Mouse (Mus musculus): Measurements from ENCODE around the gene Apoa1. TPM values are rescaled to one million over a fixed set of nuclear protein-coding genes. Genes with fewer than 3 reads are reported as not detected.

Gene Apoa1
- polyA plus RNA-seq, 1 experiment from 2014 or later = 67.5 TPM

DNA sequence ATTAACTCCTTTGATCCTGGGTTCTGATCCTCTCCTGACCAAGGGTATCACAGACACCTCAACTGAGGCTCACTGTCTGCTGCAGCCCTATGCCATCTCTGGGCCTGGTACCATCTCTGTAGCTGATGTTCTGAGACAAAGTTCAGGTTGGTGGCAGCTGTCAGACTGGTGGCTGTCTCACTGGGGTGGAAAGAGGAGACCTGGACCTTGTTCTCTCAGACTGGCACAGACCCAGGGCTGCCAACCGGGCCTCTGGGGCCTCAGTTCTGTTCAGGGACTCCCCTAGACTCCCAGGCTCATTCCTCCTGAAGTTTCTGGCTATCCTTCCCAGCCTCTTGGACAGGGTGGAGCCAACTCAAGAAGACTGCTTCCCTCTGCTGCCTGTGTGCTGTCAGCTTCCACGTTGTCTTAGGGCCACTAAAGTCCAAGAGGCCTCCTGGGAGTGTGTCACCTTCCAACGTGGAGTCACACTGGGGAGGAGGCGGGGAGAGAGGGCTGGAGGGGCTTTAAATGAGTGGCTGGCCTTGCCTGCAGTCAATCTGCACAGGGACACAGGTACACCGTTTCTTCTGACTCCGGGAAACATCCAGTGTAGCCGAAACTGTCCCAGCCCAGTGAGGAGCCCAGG lies 12.3 kb downstream of the Apoa1 start, which contains the start of gene Apoa4:
Gene Apoa4, plus strand, starts transcription at position 171 of the 628 bp plus-strand sequence.
- H3K36me3 ChIP-seq = no peaks in the 10 kb centered on the region
- no peak within 1 kb of the TSS for H3K4me2 ChIP-seq
- H3K4me1 ChIP-seq = no peaks in the 10 kb centered on the region
- WGBS = 58% methylated on average over 7 of the region's 7 CpGs
- ATAC-seq (replicated peaks; ENCODE audit: low FRiP score) = no peak
- no peak within 1 kb of the TSS for H3K9ac ChIP-seq
- no peaks in the 10 kb centered on the region for H3K27me3 ChIP-seq
- no peak within 1 kb of the TSS for H3K27ac ChIP-seq
- H3K4me3 ChIP-seq (replicated peaks) = no peak within 1 kb of the TSS
- H3K9me3 ChIP-seq (replicated peaks) = no peaks in the 10 kb centered on the region

DNA sequence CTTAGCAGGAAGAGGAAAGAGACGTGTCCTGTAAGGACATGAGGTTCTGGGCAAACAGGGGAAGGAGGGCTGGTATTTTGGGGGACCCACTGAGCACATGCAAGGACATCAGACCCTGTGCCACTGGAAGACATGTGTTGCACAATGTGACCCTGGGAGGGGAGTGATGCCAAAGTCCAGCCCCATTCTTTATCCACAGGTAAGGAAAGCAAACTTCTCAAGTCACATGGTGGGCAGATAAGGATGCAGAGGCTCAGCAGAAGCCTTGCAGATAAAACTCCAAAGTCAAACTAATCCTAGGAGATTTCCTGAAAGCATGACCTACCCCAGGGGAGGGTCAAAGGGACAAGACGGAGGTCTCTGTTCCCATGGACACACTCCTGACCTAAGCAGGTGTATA lies 13.4 kb downstream of the Apoa1 start:
- H3K36me3 ChIP-seq = no peaks in the 10 kb centered on the region
- ATAC-seq (replicated peaks; ENCODE audit: low FRiP score) = no peak
- H3K27ac ChIP-seq = no peak overlapping the region
- WGBS = 81% methylated on average over 2 of the region's 2 CpGs
- no peak overlapping the region for H3K9ac ChIP-seq
- no peaks in the 10 kb centered on the region for H3K27me3 ChIP-seq
- H3K9me3 ChIP-seq (replicated peaks) = no peaks in the 10 kb centered on the region
- H3K4me3 ChIP-seq (replicated peaks) = no peak overlapping the region
- H3K4me1 ChIP-seq = no peaks in the 10 kb centered on the region
- no peak overlapping the region for H3K4me2 ChIP-seq

DNA sequence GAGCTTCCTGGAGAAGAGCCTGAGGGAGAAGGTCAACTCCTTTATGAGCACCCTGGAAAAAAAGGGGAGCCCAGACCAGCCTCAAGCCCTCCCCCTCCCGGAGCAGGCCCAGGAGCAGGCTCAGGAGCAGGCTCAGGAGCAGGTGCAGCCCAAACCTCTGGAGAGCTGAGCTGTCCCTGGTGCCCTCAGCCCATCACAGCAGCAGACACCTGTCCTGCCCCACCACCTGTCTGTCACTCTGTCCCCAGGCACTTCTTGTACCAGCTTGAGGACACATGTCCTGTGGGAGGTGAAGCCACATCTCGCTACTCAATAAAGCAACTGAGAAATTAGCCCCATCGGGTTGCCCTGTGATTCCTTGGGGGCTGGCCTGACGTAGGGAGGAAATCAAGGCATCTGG lies 14.7 kb downstream of the Apoa1 start:
- H3K9ac ChIP-seq = no peak overlapping the region
- H3K9me3 ChIP-seq (replicated peaks) = no peaks in the 10 kb centered on the region
- no peaks in the 10 kb centered on the region for H3K4me1 ChIP-seq
- ATAC-seq (replicated peaks; ENCODE audit: low FRiP score) = no peak
- 52% methylated on average over 4 of the region's 4 CpGs for WGBS
- H3K27me3 ChIP-seq = no peaks in the 10 kb centered on the region
- no peak overlapping the region for H3K4me2 ChIP-seq
- H3K4me3 ChIP-seq (replicated peaks) = no peak overlapping the region
- no peak overlapping the region for H3K27ac ChIP-seq
- no peaks in the 10 kb centered on the region for H3K36me3 ChIP-seq

DNA sequence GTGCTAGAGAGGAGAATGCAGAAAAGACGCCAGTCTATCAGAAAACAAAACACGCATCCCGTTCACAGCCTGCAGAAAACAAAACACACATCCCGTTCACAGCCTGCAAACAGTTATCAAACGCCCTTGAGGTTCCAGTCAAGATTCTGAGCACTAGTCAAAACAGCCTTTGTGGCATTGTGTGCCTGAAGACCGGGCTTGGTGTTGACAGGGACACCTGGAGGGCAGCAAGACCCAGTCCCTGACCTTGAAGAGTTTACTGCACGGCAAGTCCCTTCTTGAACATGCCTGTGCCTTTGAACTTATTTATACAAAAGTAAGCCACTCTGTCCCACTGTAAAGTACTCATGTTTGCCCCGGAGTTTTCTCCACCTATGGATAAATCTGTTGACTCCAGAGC lies 15.2 kb downstream of the Apoa1 start:
- Histone ChIP-seq H3K27ac (no peak overlapping the region), H3K4me2 (no peak overlapping the region), H3K27me3 (no peaks in the 10 kb centered on the region), H3K9me3 (replicated peaks) (no peaks in the 10 kb centered on the region), H3K4me3 (replicated peaks) (no peak overlapping the region), H3K36me3 (no peaks in the 10 kb centered on the region), H3K4me1 (no peaks in the 10 kb centered on the region), H3K9ac (no peak overlapping the region)
- ATAC-seq (replicated peaks; ENCODE audit: low FRiP score) = no peak
- WGBS = 55% methylated on average over 8 of the region's 8 CpGs

DNA sequence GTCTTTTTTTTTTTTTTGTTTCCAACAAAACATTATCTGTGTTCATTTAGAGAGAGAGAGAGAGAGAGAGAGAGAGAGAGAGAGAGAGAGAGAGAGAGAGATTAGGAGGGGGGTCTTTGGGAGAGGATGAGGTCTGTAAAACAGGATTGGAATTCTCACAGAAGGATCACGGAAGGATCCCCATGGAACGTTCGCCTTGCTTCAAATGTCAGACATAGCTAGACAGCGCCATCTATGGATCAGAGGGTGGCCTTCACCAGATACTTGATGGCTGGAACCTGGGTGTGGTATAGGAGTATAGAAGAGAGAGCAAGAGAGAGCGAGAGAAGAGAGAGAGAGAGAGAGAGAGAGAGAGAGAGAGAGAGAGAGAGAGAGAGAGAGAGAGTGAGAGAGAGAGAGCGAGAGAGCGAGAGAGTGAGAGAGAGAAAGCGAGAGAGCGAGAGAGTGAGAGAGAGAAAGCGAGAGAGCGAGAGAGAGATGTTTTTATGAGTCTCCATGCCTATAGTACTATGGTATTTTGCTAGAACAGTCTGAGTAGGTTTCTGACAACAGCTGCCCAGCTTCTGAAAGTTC lies 18.5 kb downstream of the Apoa1 start:
- ATAC-seq (replicated peaks; ENCODE audit: low FRiP score) = no peak
- H3K4me3 ChIP-seq (replicated peaks) = no peak overlapping the region
- 20% methylated on average over 11 of the region's 11 CpGs for WGBS
- no peaks in the 10 kb centered on the region for H3K36me3 ChIP-seq
- H3K9ac ChIP-seq = no peak overlapping the region
- H3K27ac ChIP-seq = no peak overlapping the region
- no peaks in the 10 kb centered on the region for H3K27me3 ChIP-seq
- H3K4me2 ChIP-seq = peak overlapping the region; percentile 33; the same call in 1 of the 2 replicates
- H3K4me1 ChIP-seq = no peaks in the 10 kb centered on the region
- no peaks in the 10 kb centered on the region for H3K9me3 ChIP-seq (replicated peaks)

DNA sequence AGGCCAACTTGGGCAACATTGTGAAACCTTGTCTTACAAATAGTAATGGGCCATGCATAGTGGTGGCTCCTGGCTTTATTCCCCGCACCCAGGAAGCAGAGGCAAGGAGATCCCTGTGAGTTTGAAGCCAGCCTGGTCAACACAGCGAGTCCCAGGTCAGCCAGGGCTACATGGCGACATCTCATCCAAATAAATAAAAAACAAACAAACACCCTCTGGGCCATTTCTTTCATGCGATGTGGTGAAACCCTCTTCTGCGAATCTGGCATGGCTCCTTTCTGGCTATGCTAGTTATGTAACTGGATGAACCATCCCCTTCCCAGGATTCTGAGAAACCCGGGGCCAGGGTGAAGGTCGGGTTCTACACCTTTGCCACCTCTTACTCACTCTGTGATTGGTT lies 27.8 kb downstream of the Apoa1 start:
- Histone ChIP-seq H3K9me3 (replicated peaks) (no peaks in the 10 kb centered on the region), H3K27me3 (no peaks in the 10 kb centered on the region), H3K4me3 (replicated peaks) (no peak overlapping the region), H3K27ac (no peak overlapping the region), H3K4me1 (no peaks in the 10 kb centered on the region), H3K9ac (no peak overlapping the region), H3K36me3 (no peaks in the 10 kb centered on the region), H3K4me2 (no peak overlapping the region)
- WGBS = 87% methylated on average over 7 of the region's 7 CpGs
- ATAC-seq (replicated peaks; ENCODE audit: low FRiP score) = no peak

DNA sequence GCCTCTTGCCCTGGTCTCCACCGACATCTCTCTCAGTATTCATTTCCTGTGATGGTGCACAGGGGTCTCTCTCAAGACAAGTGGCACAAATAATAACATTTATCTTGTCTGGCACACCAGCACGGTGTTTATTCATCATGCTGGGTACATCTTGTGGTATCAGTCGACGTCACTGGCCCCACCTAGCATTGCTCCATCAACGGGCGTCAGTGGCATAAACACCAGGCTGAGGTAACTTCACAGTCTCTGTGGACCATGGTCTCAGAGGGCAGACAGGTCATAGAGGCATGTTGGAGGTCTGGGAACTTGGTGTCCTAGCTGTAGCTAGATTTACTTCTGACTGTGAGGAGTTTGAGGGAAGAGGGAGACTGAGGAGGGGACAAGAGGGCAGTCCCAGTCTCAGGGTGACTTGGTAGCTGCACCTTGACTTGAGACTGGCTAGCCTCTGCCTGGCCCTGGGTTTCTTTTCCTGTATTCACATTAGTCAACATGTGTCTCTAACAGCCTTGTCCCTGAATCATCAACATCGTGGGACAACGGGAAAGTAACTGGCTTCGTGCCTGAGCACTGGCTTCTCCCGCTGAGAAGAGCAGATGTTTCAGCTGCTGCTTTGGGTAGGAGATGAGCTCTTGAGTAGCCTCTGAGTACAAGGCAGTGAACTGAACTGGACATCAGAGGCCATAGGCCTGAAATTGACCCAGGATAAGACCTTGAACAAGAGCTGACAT lies 28.4 kb downstream of the Apoa1 start:
- H3K27ac ChIP-seq = no peak overlapping the region
- no peak overlapping the region for H3K9ac ChIP-seq
- H3K36me3 ChIP-seq = no peaks in the 10 kb centered on the region
- WGBS = 91% methylated on average over 10 of the region's 10 CpGs
- H3K27me3 ChIP-seq = no peaks in the 10 kb centered on the region
- no peak overlapping the region for H3K4me2 ChIP-seq
- no peak for ATAC-seq (replicated peaks; ENCODE audit: low FRiP score)
- no peaks in the 10 kb centered on the region for H3K9me3 ChIP-seq (replicated peaks)
- no peaks in the 10 kb centered on the region for H3K4me1 ChIP-seq
- H3K4me3 ChIP-seq (replicated peaks) = no peak overlapping the region

DNA sequence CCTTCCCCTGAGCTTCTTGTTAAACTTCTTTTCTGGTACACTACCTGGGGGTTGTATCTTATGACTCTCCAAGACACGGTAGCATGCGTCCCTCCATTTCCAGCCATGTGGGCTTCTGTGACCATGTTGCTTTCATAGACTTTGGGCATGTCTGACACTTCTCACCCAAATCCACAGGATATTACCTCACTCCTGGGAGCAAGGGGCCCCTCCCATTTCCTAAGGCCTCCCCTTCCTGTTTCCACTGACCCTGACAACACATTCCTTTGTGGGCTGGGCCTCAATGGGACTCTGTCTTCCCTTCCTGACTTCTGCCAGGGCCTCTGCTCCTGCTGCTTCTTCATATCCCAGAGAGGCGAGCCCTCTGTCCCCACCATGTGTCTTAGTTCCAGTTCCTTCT lies 29.2 kb downstream of the Apoa1 start:
- Histone ChIP-seq H3K4me1 (no peaks in the 10 kb centered on the region), H3K27me3 (no peaks in the 10 kb centered on the region), H3K9me3 (replicated peaks) (no peaks in the 10 kb centered on the region), H3K4me3 (replicated peaks) (no peak overlapping the region), H3K4me2 (no peak overlapping the region), H3K27ac (peak overlapping the region; percentile 34; the same call in 1 of the 2 replicates), H3K36me3 (no peaks in the 10 kb centered on the region), H3K9ac (no peak overlapping the region)
- 81% methylated on average over 3 of the region's 3 CpGs for WGBS
- no peak for ATAC-seq (replicated peaks; ENCODE audit: low FRiP score)

DNA sequence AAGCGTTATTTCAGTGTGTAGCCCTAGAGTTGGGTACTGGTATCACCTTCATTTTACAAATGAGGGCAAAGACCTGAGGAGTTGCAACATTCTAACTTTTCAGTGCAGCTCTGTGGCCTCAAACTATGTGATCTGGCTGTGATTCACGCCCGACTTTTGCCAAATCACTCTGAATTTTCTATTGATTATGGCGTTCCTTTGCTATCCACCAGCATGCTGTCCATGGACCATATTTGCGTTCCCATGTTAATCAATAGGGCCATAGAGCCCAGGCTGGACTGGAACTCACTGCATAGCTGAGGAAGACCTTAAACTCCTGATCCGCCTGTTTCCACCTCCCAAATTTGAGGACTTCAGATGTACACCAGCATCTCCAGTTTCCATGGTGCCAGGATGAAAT lies 30.7 kb downstream of the Apoa1 start:
- 91% methylated on average over 6 of the region's 6 CpGs for WGBS

DNA sequence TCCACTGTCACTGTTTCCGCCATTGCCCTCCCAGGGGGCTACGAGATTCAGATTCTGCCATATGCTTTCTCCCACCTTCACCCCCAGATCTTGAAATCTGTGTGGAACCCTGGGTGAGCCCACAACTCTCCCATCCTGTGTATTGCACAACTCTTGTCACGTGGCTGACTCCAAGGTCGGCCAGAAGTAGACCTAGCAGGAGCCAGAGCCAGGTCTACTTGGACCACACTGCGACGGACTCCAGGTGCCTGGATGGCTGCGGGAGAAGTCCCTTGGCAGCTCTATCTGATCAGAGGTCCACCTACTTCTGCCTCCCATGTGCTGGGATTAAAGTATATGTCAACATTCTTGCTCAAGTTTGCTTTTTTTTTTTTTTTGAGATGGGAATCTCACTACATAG lies 32.8 kb downstream of the Apoa1 start:
- no peaks in the 10 kb centered on the region for H3K36me3 ChIP-seq
- no peak for ATAC-seq (replicated peaks; ENCODE audit: low FRiP score)
- H3K9me3 ChIP-seq (replicated peaks) = no peaks in the 10 kb centered on the region
- no peak overlapping the region for H3K4me2 ChIP-seq
- no peaks in the 10 kb centered on the region for H3K27me3 ChIP-seq
- H3K4me3 ChIP-seq (replicated peaks) = no peak overlapping the region
- WGBS = 83% methylated on average over 7 of the region's 7 CpGs
- no peaks in the 10 kb centered on the region for H3K4me1 ChIP-seq
- no peak overlapping the region for H3K9ac ChIP-seq
- H3K27ac ChIP-seq = no peak overlapping the region

More for the DNA sequence above, 30.7 kb downstream of the Apoa1 start:
- no peak overlapping the region for H3K4me3 ChIP-seq (replicated peaks)
- H3K4me2 ChIP-seq = no peak overlapping the region
- no peaks in the 10 kb centered on the region for H3K36me3 ChIP-seq
- H3K9ac ChIP-seq = no peak overlapping the region
- no peaks in the 10 kb centered on the region for H3K9me3 ChIP-seq (replicated peaks)
- H3K27ac ChIP-seq = no peak overlapping the region
- ATAC-seq (replicated peaks; ENCODE audit: low FRiP score) = no peak
- no peaks in the 10 kb centered on the region for H3K4me1 ChIP-seq
- H3K27me3 ChIP-seq = no peaks in the 10 kb centered on the region

DNA sequence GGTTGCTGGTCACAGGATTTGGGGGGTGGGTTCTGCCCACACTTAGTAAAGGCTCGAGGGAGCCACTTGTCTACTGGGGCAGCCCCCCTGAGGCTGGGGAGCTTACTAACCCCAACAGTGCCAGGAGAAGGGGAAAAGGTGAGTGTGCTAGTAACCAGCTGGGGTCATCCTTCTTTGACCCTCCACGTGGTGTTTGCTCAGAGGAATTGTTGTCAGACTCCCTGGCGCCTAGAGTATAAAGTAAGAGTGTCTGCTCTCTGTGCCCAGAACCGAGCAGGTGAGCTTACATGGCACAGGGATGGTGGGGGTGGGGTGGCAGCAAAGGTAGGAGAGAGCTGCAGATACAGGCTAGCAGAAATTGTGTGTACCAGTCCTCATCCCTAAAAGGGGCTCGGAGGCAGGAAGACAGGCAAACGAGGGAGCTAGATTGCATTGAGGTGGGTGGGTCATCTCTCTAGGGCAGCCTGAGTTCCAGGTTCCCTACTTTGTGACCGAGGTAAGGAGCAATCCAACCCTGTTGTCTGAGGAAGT lies 40.0 kb downstream of the Apoa1 start, which contains the start of gene Apoa5:
Gene Apoa5, plus strand, starts transcription at position 291 of the 531 bp plus-strand sequence.
- no peak within 1 kb of the TSS for H3K9ac ChIP-seq
- peaks cover 26% of the 10 kb centered on the region for H3K27me3 ChIP-seq
- peaks cover 16% of the 10 kb centered on the region for H3K4me1 ChIP-seq
- H3K4me3 ChIP-seq (replicated peaks) = no peak within 1 kb of the TSS
- no peaks in the 10 kb centered on the region for H3K9me3 ChIP-seq (replicated peaks)
- H3K4me2 ChIP-seq = no peak within 1 kb of the TSS
- no peak within 1 kb of the TSS for H3K27ac ChIP-seq
- no peaks in the 10 kb centered on the region for H3K36me3 ChIP-seq
- 48% methylated on average over 7 of the region's 7 CpGs for WGBS
- no peak for ATAC-seq (replicated peaks; ENCODE audit: low FRiP score)

DNA sequence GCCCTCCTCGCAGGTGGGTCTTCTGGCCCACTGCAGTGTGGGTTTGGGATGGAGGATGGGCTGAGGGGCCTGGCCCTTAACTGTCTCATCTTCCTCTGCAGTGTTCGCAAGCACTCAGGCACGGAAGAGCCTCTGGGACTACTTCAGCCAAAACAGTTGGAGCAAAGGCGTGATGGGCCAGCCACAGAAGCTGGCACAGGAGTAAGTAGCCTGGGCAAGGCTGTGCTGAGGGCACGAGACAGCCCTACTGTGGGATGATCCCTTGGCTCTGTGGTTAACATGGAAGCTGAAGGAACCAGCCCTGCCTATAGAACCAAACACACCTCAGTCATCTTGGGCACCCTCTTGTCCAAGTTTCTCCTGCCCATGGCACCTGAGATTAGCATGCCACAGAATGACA lies 40.7 kb downstream of the Apoa1 start:
- H3K4me2 ChIP-seq = no peak overlapping the region
- no peak overlapping the region for H3K4me3 ChIP-seq (replicated peaks)
- WGBS = 85% methylated on average over 5 of the region's 5 CpGs
- no peak overlapping the region for H3K27ac ChIP-seq
- H3K9ac ChIP-seq = no peak overlapping the region
- H3K36me3 ChIP-seq = no peaks in the 10 kb centered on the region
- ATAC-seq (replicated peaks; ENCODE audit: low FRiP score) = no peak
- peaks cover 26% of the 10 kb centered on the region for H3K27me3 ChIP-seq
- H3K4me1 ChIP-seq = peaks cover 23% of the 10 kb centered on the region
- H3K9me3 ChIP-seq (replicated peaks) = no peaks in the 10 kb centered on the region

Measured in kidney, embryonic 15.5 days (tissue).